Mouse (Mus musculus): ENCODE results near the gene Tyw5. TPM values are rescaled to one million over a fixed set of nuclear protein-coding genes. Genes with fewer than 3 reads are reported as not detected.

Gene Tyw5
- total and polyA plus RNA-seq, 3 experiments = 20.3 to 50.1 (median 21.0) TPM

DNA sequence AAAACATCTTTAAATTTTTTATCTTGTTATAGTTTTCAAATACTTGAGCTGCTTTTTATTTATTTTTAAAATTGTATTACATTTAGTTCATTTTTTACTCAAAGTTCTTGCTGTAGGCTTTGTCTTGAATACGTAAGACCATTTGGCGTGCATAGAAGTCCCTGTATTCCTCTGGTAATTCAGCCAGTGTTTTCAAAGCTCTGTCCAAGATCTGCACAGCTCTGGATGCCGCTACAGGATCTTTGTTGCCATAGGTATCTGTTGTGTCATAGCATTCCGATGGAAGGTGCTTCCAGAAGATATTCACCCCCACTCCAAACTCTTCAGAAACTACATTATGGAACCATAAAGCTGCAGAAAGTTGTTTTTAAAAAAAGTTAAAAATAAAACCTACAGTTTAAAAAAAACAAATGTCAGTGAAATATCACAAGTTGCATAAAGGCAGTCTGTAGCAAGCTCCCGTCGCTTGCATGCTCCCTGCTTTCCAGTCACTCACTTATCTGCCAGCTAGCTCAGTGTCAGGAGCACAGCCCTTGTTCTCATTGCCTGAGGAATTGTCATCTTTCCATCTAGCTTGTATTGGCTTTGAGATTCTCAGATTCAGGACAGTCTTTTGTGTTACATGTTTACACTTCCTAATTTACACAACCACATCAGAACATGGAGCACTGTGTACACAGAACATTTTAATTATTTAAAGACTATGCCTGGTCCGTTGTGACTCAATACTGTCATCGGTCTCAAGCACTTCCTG is 18.3 kb downstream of the Tyw5 start:
- Histone ChIP-seq H3K4me3 (replicated peaks in 1 of 3; ENCODE audit: low read depth in 2 of 3, low read length in 2 of 3, poor library complexity in 1 of 3) (no peak overlapping the region), H3K79me2 (replicated peaks; ENCODE audit: control insufficient read depth, extremely low read depth, insufficient read depth, poor library complexity, severe bottlenecking) (no peaks in the 10 kb centered on the region), H3K4me2 (ENCODE audit: insufficient read depth, low read depth, poor library complexity, severe bottlenecking) (no peak overlapping the region), H3K9me3 (replicated peaks; ENCODE audit: low read length) (no peaks in the 10 kb centered on the region), H3K9ac (ENCODE audit: insufficient read depth, low read depth) (no peak overlapping the region), H3K4me1 (ENCODE audit: control insufficient read depth in 1 of 2, insufficient read depth in 2 of 2) (no peaks in the 10 kb centered on the region), H3K36me3 (replicated peaks in 1 of 2; ENCODE audit: control insufficient read depth in 1 of 2, insufficient read depth in 1 of 2, low read length in 1 of 2) (peaks cover 21 to 56% of the 10 kb centered on the region in 2 experiments), H3K27ac (ENCODE audit: insufficient read depth, low read depth) (no peak overlapping the region), H3K27me3 (replicated peaks) (no peaks in the 10 kb centered on the region)
- TF ChIP-seq NELFE (IDR thresholded peaks at IDR 0.05; ENCODE audit: low read depth, low read length) (no peak), CHD2 (IDR thresholded peaks at IDR 0.05; ENCODE audit: low read length) (no peak), TBP (conservative IDR thresholded peaks at IDR 0.05; ENCODE audit: low read depth, low read length) (no peak), ZKSCAN1 (IDR thresholded peaks at IDR 0.05; ENCODE audit: borderline replicate concordance, low read depth, low read length) (no peak), EP300 (IDR thresholded peaks at IDR 0.05; ENCODE audit: low read length) (no peak), ZC3H11A (IDR thresholded peaks at IDR 0.05; ENCODE audit: low read depth, low read length) (no peak), USF1 (IDR thresholded peaks at IDR 0.05; ENCODE audit: low read depth, low read length) (no peak), ZMIZ1 (IDR thresholded peaks at IDR 0.05; ENCODE audit: low read depth, low read length) (no peak), RAD21 (IDR thresholded peaks at IDR 0.05; ENCODE audit: low read depth, low read length) (no peak), TCF12 (IDR thresholded peaks at IDR 0.05; ENCODE audit: low read depth, low read length) (no peak), CHD1 (IDR thresholded peaks at IDR 0.05; ENCODE audit: low read depth, low read length) (no peak), MAFK (IDR thresholded peaks at IDR 0.05; ENCODE audit: insufficient replicate concordance, low read length) (no peak), POLR2A (IDR thresholded peaks at IDR 0.05; ENCODE audit: low read depth, low read length) (no peak), RCOR1 (conservative IDR thresholded peaks at IDR 0.05; ENCODE audit: low read depth, low read length) (no peak), GABPA (IDR thresholded peaks at IDR 0.05; ENCODE audit: insufficient replicate concordance, low read depth, low read length) (no peak)
- in situ Hi-C loops (cut with MboI; ENCODE audit: low pct_ligation_motif_present, low pct_unique_long_range_greater_than_20kb, low sequenced_read_pairs) (no loop called here), dilution Hi-C loops (cut with MboI; ENCODE audit: extremely low pct_ligation_motif_present, extremely low pct_unique_long_range_greater_than_20kb, low sequenced_read_pairs) (no loop called here)
- DNase-seq (ENCODE audit: extremely low read depth) = no peak

GRCm38 (mm10) chr1:57387876-57388275 is 19.0 kb downstream of the Tyw5 start:
- no peaks in the 10 kb centered on the region for H3K79me2 ChIP-seq (replicated peaks; ENCODE audit: control insufficient read depth, extremely low read depth, insufficient read depth, poor library complexity, severe bottlenecking)
- no peak for DNase-seq (ENCODE audit: extremely low read depth)
- no peak overlapping the region for H3K4me2 ChIP-seq (ENCODE audit: insufficient read depth, low read depth, poor library complexity, severe bottlenecking)
- TF ChIP-seq NRF1 (IDR thresholded peaks at IDR 0.05; ENCODE audit: low read depth, low read length) (no peak), MAX (IDR thresholded peaks at IDR 0.05; ENCODE audit: low read length) (no peak)
- no peak overlapping the region for H3K9ac ChIP-seq (ENCODE audit: insufficient read depth, low read depth)
- H3K4me3 ChIP-seq (replicated peaks in 1 of 3; ENCODE audit: low read depth in 2 of 3, low read length in 2 of 3, poor library complexity in 1 of 3) = no peak overlapping the region
- dilution Hi-C loops (cut with MboI; ENCODE audit: extremely low pct_ligation_motif_present, extremely low pct_unique_long_range_greater_than_20kb, low sequenced_read_pairs) = no loop called here
- peaks cover 15 to 49% of the 10 kb centered on the region in 2 experiments for H3K36me3 ChIP-seq (replicated peaks in 1 of 2; ENCODE audit: control insufficient read depth in 1 of 2, insufficient read depth in 1 of 2, low read length in 1 of 2)
- H3K27ac ChIP-seq (ENCODE audit: insufficient read depth, low read depth) = no peak overlapping the region
- no peaks in the 10 kb centered on the region for H3K4me1 ChIP-seq (ENCODE audit: control insufficient read depth in 1 of 2, insufficient read depth in 2 of 2)
- no peaks in the 10 kb centered on the region for H3K9me3 ChIP-seq (replicated peaks; ENCODE audit: low read length)
- no peaks in the 10 kb centered on the region for H3K27me3 ChIP-seq (replicated peaks)
- in situ Hi-C loops (cut with MboI; ENCODE audit: low pct_ligation_motif_present, low pct_unique_long_range_greater_than_20kb, low sequenced_read_pairs) = no loop called here
